ENCODE assay signal across 10 mouse cellular contexts in the genomic region with DNA sequence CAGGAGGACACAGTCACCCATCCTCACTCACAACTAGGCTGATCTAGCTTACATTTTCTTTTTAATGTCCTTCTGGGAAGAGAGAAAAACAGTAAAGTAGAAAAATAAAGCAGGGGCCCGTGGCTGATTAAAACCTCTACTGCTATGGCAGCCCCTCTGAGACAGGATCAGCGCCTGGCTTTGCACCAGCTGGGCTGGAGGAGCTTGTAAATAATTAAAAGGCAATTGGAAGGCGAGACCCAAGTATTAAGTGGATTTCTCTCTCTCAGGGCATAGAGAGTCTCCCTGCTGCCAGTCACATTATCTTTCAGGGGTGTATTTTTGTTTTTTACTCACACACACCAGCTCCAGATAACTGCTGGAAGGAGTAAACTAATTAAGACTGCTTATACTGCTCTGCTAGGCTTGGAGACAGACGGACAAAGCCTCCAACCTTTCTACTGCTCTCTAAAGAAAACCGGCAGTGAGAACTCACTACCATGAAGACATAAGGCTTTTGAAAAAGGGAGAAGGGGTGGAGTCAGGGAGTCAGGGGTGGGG. TPM values are rescaled to one million over a fixed set of nuclear protein-coding genes. Genes with fewer than 3 reads are reported as not detected.
DNase-seq lines count a peak whose midpoint lies in the region; ATAC-seq and TF ChIP-seq lines count a peak whose summit lies in the region.
"Had no signal": no experiment of that assay in that cellular context is flagged by ENCODE, and none has a peak within 500 bp of the region (broad histone marks: within the 10 kb centered on the region; RNA-seq: fewer than 3 reads in every experiment).

No protein-coding gene starts in this region.

- no peaks in the 10 kb centered on the region for H3K9me3 ChIP-seq in kidney, embryonic 16.5 days (ENCODE audit: low read length)
- no peaks in the 10 kb centered on the region for H3K9me3 ChIP-seq in forebrain, embryonic 12.5 days
- no peaks in the 10 kb centered on the region for H3K9me3 ChIP-seq in hindbrain, postnatal 0 days (ENCODE audit: low read length)
- no peaks in the 10 kb centered on the region for H3K9me3 ChIP-seq in midbrain, embryonic 12.5 days

- H3K4me3 ChIP-seq in kidney, embryonic 16.5 days (ENCODE audit: low read length), result no peak overlapping the region
- H3K4me3 ChIP-seq in forebrain, embryonic 12.5 days (replicated peaks), result no peak overlapping the region
- H3K4me3 ChIP-seq in hindbrain, postnatal 0 days (ENCODE audit: low read length), result no peak overlapping the region
- H3K4me3 ChIP-seq in midbrain, embryonic 12.5 days, result no peak overlapping the region

- TF ChIP-seq CTCF in hindbrain, postnatal 0 days (IDR thresholded peaks at IDR 0.05; ENCODE audit: low read depth), result no peak

- no peak overlapping the region for H3K27ac ChIP-seq in kidney, embryonic 16.5 days (ENCODE audit: low read length)
- peak overlapping the region; percentile 73 for H3K27ac ChIP-seq in forebrain, embryonic 12.5 days
- H3K27ac ChIP-seq in hindbrain, postnatal 0 days, result no peak overlapping the region
- peak overlapping the region; percentile 60 for H3K27ac ChIP-seq in midbrain, embryonic 12.5 days (replicated peaks)

- peaks cover 60% of the 10 kb centered on the region for H3K4me1 ChIP-seq in kidney, embryonic 16.5 days (ENCODE audit: insufficient read depth, low read length)
- H3K4me1 ChIP-seq in forebrain, embryonic 12.5 days, result peaks cover 75% of the 10 kb centered on the region
- H3K4me1 ChIP-seq in hindbrain, postnatal 0 days (ENCODE audit: insufficient read depth, low read length), result peaks cover 9% of the 10 kb centered on the region; the same call in 1 of the 2 replicates
- H3K4me1 ChIP-seq in midbrain, embryonic 12.5 days, result peaks cover 61% of the 10 kb centered on the region

- H3K9ac ChIP-seq in kidney, embryonic 16.5 days (replicated peaks; ENCODE audit: low read length), result no peak overlapping the region
- no peak overlapping the region for H3K9ac ChIP-seq in forebrain, embryonic 12.5 days
- H3K9ac ChIP-seq in hindbrain, postnatal 0 days (replicated peaks; ENCODE audit: low read length), result no peak overlapping the region
- H3K9ac ChIP-seq in midbrain, embryonic 12.5 days (replicated peaks), result no peak overlapping the region

- DNase-seq in kidney, adult 11 months, result peak; percentile 38
- DNase-seq in hindbrain, postnatal 0 days (ENCODE audit: low spot score), result peak; percentile 27
- DNase-seq in lung, postnatal 25 days (ENCODE audit: low spot score), result no peak
- DNase-seq in ovary, postnatal 14 days (ENCODE audit: low spot score), result no peak
- no peak for DNase-seq in layer of hippocampus, postnatal 14 days (ENCODE audit: low spot score in 2 of 2)
- DNase-seq: thymus, postnatal 14 days had no signal

- no peak overlapping the region for H3K4me2 ChIP-seq in kidney, embryonic 16.5 days (replicated peaks; ENCODE audit: low read depth, low read length)
- H3K4me2 ChIP-seq in forebrain, embryonic 12.5 days, result no peak overlapping the region
- no peak overlapping the region for H3K4me2 ChIP-seq in hindbrain, postnatal 0 days (ENCODE audit: low read depth, low read length)
- no peak overlapping the region for H3K4me2 ChIP-seq in midbrain, embryonic 12.5 days (replicated peaks)

- no peak for ATAC-seq in kidney, embryonic 16.5 days (ENCODE audit: low FRiP score, low TSS enrichment)
- ATAC-seq in forebrain, embryonic 12.5 days (ENCODE audit: low FRiP score), result peak; percentile 24; the same call in 1 of the 2 replicates
- no peak for ATAC-seq in hindbrain, postnatal 0 days
- no peak for ATAC-seq in midbrain, embryonic 12.5 days (ENCODE audit: low FRiP score, low read depth)
- ATAC-seq: intestine, postnatal 0 days had no signal

- H3K27me3 ChIP-seq in kidney, embryonic 16.5 days (ENCODE audit: insufficient read depth, low read length), result no peaks in the 10 kb centered on the region
- no peaks in the 10 kb centered on the region for H3K27me3 ChIP-seq in forebrain, embryonic 12.5 days
- no peaks in the 10 kb centered on the region for H3K27me3 ChIP-seq in hindbrain, postnatal 0 days (ENCODE audit: insufficient read depth, low read length)
- no peaks in the 10 kb centered on the region for H3K27me3 ChIP-seq in midbrain, embryonic 12.5 days

- WGBS in kidney, embryonic 16.5 days, result 43% methylated on average over 5 of the region's 5 CpGs
- WGBS in forebrain, embryonic 12.5 days, result 18% methylated on average over 5 of the region's 5 CpGs
- 25% methylated on average over 5 of the region's 5 CpGs for WGBS in hindbrain, postnatal 0 days
- WGBS in midbrain, embryonic 12.5 days, result 27% methylated on average over 5 of the region's 5 CpGs

- H3K36me3 ChIP-seq in kidney, embryonic 16.5 days (ENCODE audit: insufficient read depth, low read length), result no peaks in the 10 kb centered on the region
- no peaks in the 10 kb centered on the region; the same call in 1 of the 2 replicates for H3K36me3 ChIP-seq in forebrain, embryonic 12.5 days (replicated peaks)
- no peaks in the 10 kb centered on the region for H3K36me3 ChIP-seq in hindbrain, postnatal 0 days (ENCODE audit: insufficient read depth, low read length)
- peaks cover 7% of the 10 kb centered on the region; the same call in 1 of the 2 replicates for H3K36me3 ChIP-seq in midbrain, embryonic 12.5 days

RNA-seq across cellular contexts. Expression of a gene that starts 27.8 kb away (rescaled TPM):
- polyA plus RNA-seq in kidney, embryonic 16.5 days (2015; fragmentation: Nextera tagmentation; extraction: Ambion mirVana), result 6.0 and 8.6 TPM in 2 replicates
- 20.3 and 20.6 TPM in 2 replicates for polyA plus RNA-seq in forebrain, embryonic 12.5 days (2016; fragmentation: Nextera tagmentation; extraction: Ambion mirVana)
- total RNA-seq in hindbrain, postnatal 0 days (2014; rRNA removed), result 7.7 TPM in 2 replicates
- polyA plus RNA-seq in hindbrain, postnatal 0 days (2015; fragmentation: Nextera tagmentation; extraction: Ambion mirVana), result 4.3 and 4.4 TPM in 2 replicates
- polyA plus RNA-seq in midbrain, embryonic 12.5 days (2016; fragmentation: Nextera tagmentation; extraction: Ambion mirVana), result 23.1 and 28.1 TPM in 2 replicates
- total RNA-seq in layer of hippocampus, postnatal 14 days (2021), result 1 to 10 TPM; 7.0 to 8.9 TPM

RNA-seq across cellular contexts. Expression of a gene that starts 43.2 kb away (rescaled TPM):
- polyA plus RNA-seq in kidney, embryonic 16.5 days (2015; fragmentation: Nextera tagmentation; extraction: Ambion mirVana), result 82.0 and 90.0 TPM in 2 replicates
- 90.2 and 96.7 TPM in 2 replicates for polyA plus RNA-seq in forebrain, embryonic 12.5 days (2016; fragmentation: Nextera tagmentation; extraction: Ambion mirVana)
- total RNA-seq in hindbrain, postnatal 0 days (2014; rRNA removed), result 76.3 and 83.7 TPM in 2 replicates
- 48.8 and 52.7 TPM in 2 replicates for polyA plus RNA-seq in hindbrain, postnatal 0 days (2015; fragmentation: Nextera tagmentation; extraction: Ambion mirVana)
- 90.0 and 94.7 TPM in 2 replicates for polyA plus RNA-seq in midbrain, embryonic 12.5 days (2016; fragmentation: Nextera tagmentation; extraction: Ambion mirVana)
- 10 to 100 TPM; 65.6 to 82.9 TPM for total RNA-seq in layer of hippocampus, postnatal 14 days (2021)

Comparison
In these comparisons a context has a peak if more than half of its experiments do, and no peak if none do; other contexts are left out.
1. DNase-seq: peak in kidney, adult 11 months (single experiment) and hindbrain, postnatal 0 days (single experiment); none in lung, postnatal 25 days (single experiment), ovary, postnatal 14 days (single experiment) and layer of hippocampus, postnatal 14 days (0 of 2).
2. H3K27ac ChIP-seq: peak in forebrain, embryonic 12.5 days (single experiment) and midbrain, embryonic 12.5 days (single experiment); none in kidney, embryonic 16.5 days (single experiment) and hindbrain, postnatal 0 days (single experiment).